Mouse (Mus musculus) spleen, embryonic (tissue): ENCODE results near the gene Nufip2.
"Not testable (repeated sequence)": the region's sequence is repeated elsewhere in the genome, so short reads cannot be mapped to it uniquely, and the experiment has no call there.

Experiments used
- CTCF ChIA-PET: fragments of 350-600 bp; sonication (Branson Sonifier 250); formaldehyde crosslinking; loops from one replicate; lab custom pipeline; 2022; lab: Charles Lee

The Nufip2 gene

GRCm38 (mm10) chr11:77705920-77706319, 20.0 kb downstream of the Nufip2 start:
- CTCF ChIA-PET: no interaction called here

GRCm38 (mm10) chr11:77709039-77709438, 23.1 kb downstream of the Nufip2 start:
- CTCF ChIA-PET: no interaction called here

GRCm38 (mm10) chr11:77713736-77714135, 27.8 kb downstream of the Nufip2 start:
- CTCF ChIA-PET: no interaction called here

- CTCF ChIA-PET: no interaction called here
Observed at GRCm38 (mm10) chr11:77719055-77719454, 33.1 kb downstream of the Nufip2 start.

GRCm38 (mm10) chr11:77721389-77721788, 35.4 kb downstream of the Nufip2 start:
- CTCF ChIA-PET: no interaction called here

GRCm38 (mm10) chr11:77724766-77725165, 38.8 kb downstream of the Nufip2 start:
- CTCF ChIA-PET: no interaction called here

- CTCF ChIA-PET: no interaction called here
Observed at GRCm38 (mm10) chr11:77725183-77725582, 39.2 kb downstream of the Nufip2 start, which contains the start of gene Cryba1. Cryba1 (minus strand) TSS chr11:77725283.

GRCm38 (mm10) chr11:77728587-77728986, 42.6 kb downstream of the Nufip2 start:
- CTCF ChIA-PET: no interaction called here

- CTCF ChIA-PET: interaction anchor here (0.7 kb wide), 2 partner anchors 18 to 77 kb away, joined by 6 to 16 read pairs; no protein-coding TSS in a partner anchor
Observed at GRCm38 (mm10) chr11:77737289-77737688, 51.3 kb downstream of the Nufip2 start.

- CTCF ChIA-PET: no interaction called here
Observed at GRCm38 (mm10) chr11:77738555-77738954, 52.6 kb downstream of the Nufip2 start.

GRCm38 (mm10) chr11:77743966-77744365, 58.0 kb downstream of the Nufip2 start:
- CTCF ChIA-PET: interaction anchor here (0.9 kb wide), 1 partner anchor 26 kb away, joined by 4 read pairs; no protein-coding TSS in a partner anchor

- CTCF ChIA-PET: no interaction called here
Observed at GRCm38 (mm10) chr11:77746652-77747051, 60.7 kb downstream of the Nufip2 start.

- CTCF ChIA-PET: not testable (repeated sequence)
Observed at GRCm38 (mm10) chr11:77747103-77747502, 61.1 kb downstream of the Nufip2 start.

- CTCF ChIA-PET: no interaction called here
Observed at GRCm38 (mm10) chr11:77748996-77749395, 63.0 kb downstream of the Nufip2 start.

GRCm38 (mm10) chr11:77752525-77752924, 66.6 kb downstream of the Nufip2 start:
- CTCF ChIA-PET: no interaction called here

GRCm38 (mm10) chr11:77753469-77753868, 67.5 kb downstream of the Nufip2 start:
- CTCF ChIA-PET: no interaction called here

- CTCF ChIA-PET: no interaction called here
Observed at GRCm38 (mm10) chr11:77760031-77760430, 74.1 kb downstream of the Nufip2 start.

GRCm38 (mm10) chr11:77762783-77763672, 77.1 kb downstream of the Nufip2 start, which contains the start of gene Myo18a:
Myo18a (plus strand) TSS chr11:77763246.
- CTCF ChIA-PET: interaction anchor here (0.5 to 1.6 kb wide), 4 partner anchors 15 to 76 kb away, joined by 3 to 11 read pairs (median 4); no protein-coding TSS in a partner anchor

- CTCF ChIA-PET: interaction anchor here (0.6 to 1.6 kb wide), 2 partner anchors 16 to 52 kb away, joined by 5 to 11 read pairs; no protein-coding TSS in a partner anchor
Observed at GRCm38 (mm10) chr11:77763673-77764340, 77.9 kb downstream of the Nufip2 start.

- CTCF ChIA-PET: interaction anchor here (0.6 to 0.9 kb wide), 3 partner anchors 9 to 1492 kb away, joined by 3 read pairs; no protein-coding TSS in a partner anchor
Observed at GRCm38 (mm10) chr11:77764694-77765458, 78.9 kb downstream of the Nufip2 start.

- CTCF ChIA-PET: no interaction called here
Observed at GRCm38 (mm10) chr11:77765459-77765777, 79.5 kb downstream of the Nufip2 start.
